Mouse (Mus musculus): ENCODE measurements around the gene Slc3a2. TPM values are rescaled to one million over a fixed set of nuclear protein-coding genes. Genes with fewer than 3 reads are reported as not detected.

Slc3a2 gene
- total RNA-seq, 1 experiment from 2014 or later, result 150 TPM

DNA sequence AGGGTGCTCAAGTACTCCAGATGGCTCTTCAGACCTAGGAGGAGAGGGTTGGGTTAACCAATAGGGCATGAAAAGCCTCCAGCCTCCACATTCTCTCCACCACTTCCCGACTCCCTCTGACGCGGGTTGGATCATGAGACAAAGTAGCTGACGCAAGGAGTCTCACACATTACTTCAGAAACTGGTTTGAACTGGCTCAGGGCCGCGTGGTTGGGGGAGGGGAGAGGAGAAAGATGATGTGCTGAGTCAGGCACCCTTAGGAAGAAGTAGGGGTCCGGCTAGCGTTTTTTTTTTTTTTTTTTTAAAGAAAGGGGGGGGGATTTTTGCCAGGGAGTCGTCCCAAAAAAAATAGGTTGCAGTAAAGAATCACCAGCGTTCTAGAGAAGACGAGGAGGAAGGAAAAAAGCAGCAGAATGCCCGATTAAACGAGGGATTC is 10.3 kb downstream of the Slc3a2 start:
- peak; percentile 70 for ATAC-seq (replicated peaks; ENCODE audit: low read depth, poor library complexity, severe bottlenecking)

DNA sequence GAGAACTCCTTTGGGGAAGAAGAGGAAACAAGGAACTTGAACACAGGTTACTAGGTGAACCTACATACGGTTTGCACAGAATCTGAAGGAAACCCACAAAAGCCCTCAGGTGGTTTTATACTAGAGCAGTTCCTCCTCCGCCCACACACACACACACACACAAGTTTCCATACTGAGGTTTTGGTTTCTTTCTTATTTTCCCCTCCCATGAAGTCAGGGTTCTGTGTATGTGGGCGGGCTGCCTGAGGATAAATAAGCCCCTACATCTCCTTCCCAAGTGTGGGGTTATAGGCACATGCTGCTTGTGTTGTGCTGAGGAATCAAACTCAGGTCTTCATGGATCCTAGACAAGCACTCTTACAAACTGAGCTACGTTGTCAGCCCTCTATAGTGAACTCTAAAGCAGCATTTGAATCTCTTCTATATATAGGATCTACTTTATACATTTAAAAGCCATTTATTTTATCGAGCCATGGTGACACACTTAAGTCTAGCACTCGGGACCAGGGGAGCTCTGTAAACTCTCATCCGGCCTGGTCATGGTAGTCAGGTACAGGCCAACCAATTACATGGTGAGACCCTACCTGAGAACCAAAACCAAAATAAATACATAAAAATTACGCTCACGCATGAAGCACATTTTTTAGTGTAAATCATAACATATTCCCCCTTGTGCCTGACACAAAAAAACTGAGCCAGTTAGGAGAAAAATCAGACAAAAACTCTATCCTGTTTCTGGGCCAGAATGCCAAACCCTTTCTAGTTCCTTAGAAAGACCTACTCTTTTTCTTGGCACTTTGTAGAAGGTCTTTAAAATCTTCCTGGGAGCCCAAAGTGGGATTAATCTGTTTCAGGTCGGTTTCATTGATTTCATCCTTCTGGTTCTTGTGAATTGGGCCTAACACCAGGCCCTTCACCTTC is 11.0 kb downstream of the Slc3a2 start:
- ATAC-seq (replicated peaks; ENCODE audit: low read depth, poor library complexity, severe bottlenecking), result 0 out of 2 replicates have a peak, but pooled peaks have one; percentile 4

DNA sequence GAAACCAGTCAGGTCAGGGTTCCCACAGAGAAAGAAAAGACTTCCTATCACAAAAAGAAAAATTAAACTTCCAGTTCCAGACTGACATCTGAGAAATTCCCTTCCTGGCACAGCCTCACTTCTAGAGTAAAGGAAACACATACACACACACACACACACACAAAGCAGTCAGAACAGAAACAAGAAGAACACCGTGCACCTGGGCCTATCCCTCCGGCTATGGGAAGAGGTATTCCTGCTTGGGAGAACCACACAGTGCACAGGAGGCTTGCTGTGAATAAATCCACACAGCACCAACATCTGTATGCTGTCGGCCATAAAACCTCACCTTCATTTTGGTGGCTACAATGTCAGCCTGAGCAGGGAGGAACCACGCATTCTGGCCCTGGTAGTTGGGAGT is 11.7 kb downstream of the Slc3a2 start:
- ATAC-seq (replicated peaks; ENCODE audit: low read depth, poor library complexity, severe bottlenecking), result no peak

DNA sequence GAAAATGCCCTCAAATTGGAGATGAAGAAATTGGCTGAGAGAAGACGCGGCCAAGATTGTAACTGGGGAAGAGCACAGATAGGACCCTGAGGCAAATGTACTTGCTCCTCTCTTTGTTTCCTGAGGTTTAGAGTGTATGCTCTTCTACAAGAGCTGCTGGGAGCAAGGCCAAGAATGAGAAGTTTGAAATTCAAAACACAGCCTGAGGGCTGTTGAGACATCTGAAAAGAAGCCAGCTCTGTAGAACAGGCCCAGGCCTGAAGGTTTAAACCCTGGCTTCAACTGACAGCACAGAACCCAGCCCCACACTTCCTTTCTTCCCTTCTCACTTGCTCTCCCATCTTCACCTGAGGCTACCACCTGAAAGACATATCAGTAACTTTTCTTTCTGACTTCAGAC is 13.1 kb downstream of the Slc3a2 start:
- no peak for ATAC-seq (replicated peaks; ENCODE audit: low read depth, poor library complexity, severe bottlenecking)

DNA sequence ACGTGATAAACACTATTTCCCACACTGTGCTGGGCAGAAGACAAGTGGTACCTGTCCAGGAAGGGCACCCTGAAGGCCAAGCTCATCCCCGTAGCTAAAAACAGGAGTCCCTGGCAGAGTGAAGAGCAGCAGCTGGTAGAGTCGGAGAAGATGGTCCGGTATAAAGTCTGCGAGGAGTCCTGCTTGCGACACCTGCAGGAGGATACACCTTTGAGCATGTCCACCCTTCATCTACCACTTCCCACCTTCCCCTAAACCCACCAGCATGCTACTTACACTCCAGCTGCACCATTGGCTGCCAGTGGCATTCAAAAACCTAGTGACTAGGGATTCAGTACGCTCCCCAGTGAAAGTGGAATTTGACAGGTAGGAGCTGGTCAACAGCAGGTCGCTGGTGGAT is 14.2 kb downstream of the Slc3a2 start:
- no peak for ATAC-seq (replicated peaks; ENCODE audit: low read depth, poor library complexity, severe bottlenecking)

DNA sequence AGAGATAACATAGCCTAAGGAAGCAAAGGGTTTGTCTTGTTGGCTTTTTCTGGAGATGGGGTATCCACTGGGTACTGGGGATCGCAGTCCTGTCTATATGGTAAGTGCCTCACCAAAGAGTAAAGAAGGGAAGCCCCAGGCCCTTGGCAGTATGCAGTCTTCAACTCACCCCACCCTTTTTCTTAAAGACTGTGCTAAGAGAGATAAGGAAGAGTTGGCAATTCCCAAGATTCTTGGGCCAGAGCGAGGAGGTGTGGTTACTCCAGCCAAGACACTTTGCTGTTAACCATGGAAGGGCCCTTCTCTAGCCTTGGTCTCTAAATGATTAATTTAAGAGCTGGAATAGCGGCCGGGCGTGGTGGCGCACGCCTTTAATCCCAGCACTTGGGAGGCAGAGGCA is 16.2 kb downstream of the Slc3a2 start:
- no peak for ATAC-seq (replicated peaks; ENCODE audit: low read depth, poor library complexity, severe bottlenecking)

DNA sequence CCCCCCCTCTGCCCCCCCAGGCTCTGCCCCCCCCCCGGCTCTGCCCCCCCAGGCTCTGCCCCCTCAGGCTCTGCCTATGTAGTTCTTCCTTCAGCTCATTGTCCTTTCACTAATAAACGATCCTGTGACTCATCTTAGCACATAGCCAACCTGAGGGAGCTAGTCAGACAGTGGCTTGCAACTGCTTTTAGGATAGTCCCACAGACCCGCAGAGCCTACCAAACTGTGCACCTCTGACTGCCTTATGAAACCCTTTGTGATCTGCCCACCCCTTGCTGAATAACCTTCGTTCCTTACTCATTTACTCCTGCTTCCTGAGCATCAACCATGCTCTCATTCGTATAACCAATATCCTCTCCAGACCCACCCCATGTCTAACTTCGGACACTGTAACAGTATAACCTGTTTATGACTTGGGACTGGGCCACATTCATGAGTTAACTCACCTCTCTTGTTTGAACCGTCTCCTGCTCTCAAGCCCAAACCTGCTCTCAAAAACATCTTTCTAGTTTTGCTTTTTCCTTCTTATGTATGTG is 17.0 kb downstream of the Slc3a2 start:
- no peak for ATAC-seq (replicated peaks; ENCODE audit: low read depth, poor library complexity, severe bottlenecking)

DNA sequence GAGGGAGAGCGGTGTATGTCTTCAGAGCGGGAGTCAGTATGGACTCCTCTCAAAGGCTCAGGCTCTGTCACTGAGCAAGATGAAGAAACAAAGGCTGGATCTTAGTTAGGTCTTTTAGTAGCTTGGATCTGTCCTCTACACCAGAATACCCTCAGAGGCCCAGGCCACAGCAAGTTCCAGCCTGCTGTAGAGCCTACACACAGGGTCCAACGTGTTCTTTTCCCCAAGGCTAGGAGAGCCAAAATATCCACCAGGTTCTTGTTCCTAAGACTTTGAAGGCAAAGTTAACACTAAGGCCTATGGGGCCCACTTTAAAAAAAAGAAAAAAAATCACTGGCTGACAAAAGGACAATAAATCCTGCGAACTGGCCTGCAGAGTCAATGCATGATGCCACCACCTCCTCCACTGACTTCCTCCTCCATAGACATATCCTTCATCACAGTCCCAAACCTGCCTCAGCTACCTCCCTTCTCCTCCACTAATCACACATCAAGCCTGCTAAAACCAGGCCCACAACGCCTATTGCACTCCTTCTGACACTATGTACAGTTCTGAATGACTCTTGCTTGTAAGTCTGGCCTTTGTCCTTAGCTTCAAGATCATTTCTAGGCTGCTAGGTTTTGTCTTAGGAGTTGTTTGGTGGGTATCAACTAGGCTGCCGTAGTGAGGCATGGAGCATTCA is 18.0 kb downstream of the Slc3a2 start:
- ATAC-seq (replicated peaks; ENCODE audit: low read depth, poor library complexity, severe bottlenecking), result no peak

DNA sequence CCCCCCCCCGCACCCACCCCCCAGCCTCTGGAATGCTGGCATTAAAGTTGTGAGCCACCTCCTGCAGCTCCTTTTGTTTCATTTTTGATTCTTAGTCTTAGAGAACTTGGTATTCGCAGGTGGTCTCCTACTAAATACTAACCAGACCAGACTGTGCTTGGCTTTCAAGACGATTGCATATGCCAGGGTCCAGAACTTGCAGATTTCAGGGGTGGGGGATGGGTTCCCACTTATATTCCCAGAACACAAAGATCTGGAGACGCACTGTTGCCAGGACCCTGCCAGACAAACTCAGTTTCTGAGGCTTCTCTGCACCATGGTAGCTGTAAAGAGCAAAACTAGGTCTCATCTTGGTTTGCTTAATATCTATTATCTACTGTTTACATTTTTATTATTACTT is 19.6 kb downstream of the Slc3a2 start:
- no peak for ATAC-seq (replicated peaks; ENCODE audit: low read depth, poor library complexity, severe bottlenecking)

DNA sequence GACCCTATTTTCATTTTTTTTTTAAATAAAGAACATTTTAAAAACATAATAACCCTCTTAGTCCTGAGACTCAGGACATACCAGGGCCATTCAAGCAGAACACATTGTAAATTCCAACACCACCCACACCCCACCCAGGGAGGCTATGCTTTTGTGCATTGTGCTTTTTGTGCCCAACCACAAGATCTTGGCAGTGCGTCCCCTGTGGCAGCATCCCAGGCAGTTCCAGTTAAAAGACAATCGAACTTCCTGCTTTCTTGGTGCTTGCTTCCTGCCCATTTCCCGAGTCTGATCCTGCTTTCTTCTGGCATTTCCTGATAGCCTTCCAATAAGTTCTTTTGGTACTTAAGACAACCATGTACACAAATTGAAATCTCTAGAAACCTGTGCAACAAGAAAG is 20.7 kb downstream of the Slc3a2 start:
- no peak for ATAC-seq (replicated peaks; ENCODE audit: low read depth, poor library complexity, severe bottlenecking)

DNA sequence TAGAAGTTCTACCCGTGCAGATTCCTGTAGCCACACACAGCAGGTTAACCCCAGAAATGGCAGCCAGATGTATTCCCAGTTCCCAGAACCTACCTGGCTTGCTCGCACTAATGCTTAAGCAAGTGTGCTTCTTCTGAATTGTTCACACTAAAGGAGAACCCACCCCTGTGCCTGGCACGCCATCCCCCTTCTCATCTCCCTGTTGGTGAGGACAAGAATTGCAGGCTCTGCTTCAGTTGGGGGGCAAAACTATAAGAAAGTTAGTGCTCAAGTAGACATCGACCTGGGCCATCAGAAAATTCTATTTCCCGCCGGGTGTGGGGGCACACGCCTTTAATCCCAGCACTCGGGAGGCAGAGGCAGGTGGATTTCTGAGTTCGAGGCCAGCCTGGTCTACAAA is 23.5 kb downstream of the Slc3a2 start:
- ATAC-seq (replicated peaks; ENCODE audit: low read depth, poor library complexity, severe bottlenecking), result 0 out of 2 replicates have a peak, but pooled peaks have one; percentile 47

DNA sequence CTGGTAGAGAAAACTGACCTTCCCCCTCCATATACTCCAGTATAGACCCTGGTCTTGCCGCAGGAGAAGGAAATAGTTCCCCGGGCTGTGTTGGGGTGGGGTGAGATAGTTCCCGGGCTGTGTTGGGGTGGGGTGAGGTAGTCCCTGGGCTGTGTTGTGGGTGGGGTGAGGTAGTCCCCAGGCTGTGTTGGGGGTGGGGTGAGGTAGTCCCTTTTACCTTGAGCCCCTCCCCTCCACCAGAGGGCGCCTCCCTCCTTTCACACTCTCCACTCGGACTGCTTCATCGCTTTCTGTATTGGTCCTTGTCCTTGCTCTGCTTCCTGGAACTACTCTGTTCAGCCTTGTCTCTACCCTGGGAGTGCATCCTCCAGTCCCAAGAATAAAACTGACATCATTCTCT is 27.8 kb downstream of the Slc3a2 start:
- ATAC-seq (replicated peaks; ENCODE audit: low read depth, poor library complexity, severe bottlenecking), result peak; percentile 84

DNA sequence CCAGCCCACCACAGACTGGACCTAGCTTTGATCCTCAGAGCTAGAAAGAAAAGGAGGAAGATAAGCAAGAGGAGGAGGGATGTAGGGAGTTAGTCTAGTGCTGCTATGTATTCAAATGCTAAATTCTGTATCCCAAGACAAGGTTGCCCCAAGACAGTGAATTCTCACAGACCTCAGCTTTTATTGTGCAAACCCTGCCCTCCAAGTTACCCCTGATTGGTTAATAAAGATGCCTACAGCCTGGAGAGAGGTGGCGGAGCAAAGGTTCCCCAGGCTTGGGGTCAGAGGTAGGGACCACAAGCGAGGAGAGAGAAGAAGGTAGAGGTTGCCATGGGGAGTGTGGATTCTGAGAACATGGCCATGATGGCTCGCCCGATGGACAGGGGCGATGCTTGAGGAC is 30.4 kb downstream of the Slc3a2 start:
- no peak for ATAC-seq (replicated peaks; ENCODE audit: low read depth, poor library complexity, severe bottlenecking)

DNA sequence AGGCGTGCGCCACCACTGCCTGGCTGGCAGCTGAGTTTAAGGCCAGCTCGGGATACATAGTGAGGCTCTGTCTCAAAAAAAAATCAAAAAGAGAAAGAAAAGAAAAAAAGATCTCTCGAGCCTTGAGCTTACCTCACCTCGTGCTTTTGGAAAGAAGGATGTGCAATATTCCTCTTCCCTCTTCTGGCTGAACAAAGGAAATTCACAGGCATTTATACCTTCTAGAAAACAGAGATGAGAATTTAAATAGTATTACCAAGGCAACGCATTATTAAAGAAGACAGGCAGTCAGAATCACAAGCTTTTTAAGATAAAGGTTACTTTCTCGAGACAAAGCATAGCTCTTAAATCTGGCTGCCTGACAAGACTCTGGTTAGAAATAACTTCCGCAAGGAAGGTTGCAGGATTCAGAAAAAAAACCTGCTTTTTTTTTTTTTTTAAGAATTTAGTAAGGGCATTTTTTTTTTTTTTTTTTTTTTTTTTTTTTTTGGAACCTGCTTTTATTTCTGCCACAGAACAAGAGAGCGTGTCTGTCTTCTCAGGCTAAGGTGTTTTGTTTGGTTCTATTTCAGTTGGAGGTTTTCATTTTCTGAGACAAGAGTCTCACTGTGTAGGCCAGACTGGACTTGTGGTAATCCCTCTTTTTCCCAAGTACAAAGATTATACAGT is 31.2 kb downstream of the Slc3a2 start:
- no peak for ATAC-seq (replicated peaks; ENCODE audit: low read depth, poor library complexity, severe bottlenecking)

DNA sequence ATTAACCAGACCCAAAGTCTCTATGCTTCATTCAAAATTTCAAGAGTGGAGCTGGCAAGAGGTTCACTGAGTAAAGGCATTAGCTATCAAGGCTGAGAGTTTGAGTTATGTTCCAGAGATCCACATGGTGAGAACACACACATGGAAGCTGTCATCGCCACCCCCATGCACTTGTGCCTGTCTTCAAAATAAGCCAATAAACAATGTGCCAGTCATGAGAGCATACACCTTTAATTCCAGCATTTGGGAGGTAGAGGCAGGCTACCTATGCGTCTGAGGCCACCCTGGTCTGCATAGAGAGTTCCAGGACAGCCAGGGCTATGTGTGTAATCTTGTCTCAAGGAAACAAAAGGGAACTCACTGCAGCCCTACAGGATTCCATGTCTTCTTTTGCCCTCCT is 39.5 kb downstream of the Slc3a2 start:
- no peak for ATAC-seq (replicated peaks; ENCODE audit: low read depth, poor library complexity, severe bottlenecking)

DNA sequence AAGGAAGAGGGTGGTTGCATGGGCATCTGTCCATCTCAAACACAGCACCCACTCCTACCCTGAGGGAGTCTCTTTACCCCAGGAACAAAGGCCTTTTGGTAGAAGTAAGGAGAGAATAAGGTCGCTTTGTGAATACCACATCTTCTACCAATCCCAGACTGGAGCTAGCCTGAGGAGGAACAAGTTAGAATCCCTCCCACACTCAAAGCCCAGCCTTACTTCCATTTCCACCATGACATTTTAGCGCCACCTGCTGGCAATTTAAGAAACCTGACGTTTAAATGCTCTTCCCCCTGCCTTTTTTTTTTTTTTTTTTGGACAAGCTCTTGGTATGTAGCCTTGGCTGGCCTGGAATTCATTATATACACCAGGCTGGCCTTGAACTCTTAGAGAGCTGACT is 40.2 kb downstream of the Slc3a2 start:
- ATAC-seq (replicated peaks; ENCODE audit: low read depth, poor library complexity, severe bottlenecking), result peak; percentile 98

DNA sequence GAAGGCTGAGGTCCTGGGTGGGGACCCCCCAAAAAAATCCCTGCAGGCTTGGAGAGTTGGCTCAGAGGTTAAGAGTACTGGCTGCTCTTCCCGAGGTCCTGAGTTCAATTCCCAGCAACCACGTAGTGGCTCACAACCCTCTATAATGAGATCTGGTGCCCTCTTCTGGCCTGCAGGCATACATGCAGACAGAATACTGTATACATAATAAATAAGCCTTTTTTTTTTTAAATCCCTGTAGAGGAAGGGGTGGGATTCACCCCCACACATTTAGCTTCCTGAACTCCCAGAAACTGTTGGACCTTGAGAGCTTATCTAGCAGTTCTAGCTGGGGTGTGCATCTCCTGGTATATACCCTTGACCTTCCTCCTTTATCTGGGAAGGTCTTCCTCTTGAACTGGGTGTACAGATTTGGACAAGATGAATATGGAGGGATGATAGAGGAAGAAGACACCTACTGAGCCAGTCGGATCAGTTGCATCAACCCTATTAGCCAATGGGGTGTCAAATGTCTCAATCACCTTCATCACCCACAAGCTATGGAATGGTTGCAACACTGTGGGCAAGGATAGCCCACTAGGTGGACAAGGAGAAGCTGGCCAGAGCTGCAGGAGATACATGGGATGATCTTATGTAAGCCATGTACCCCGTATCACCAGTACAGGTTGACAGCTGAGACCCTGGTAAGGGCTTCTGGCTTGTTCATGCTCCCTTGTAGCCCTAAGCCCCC is 41.4 kb downstream of the Slc3a2 start:
- no peak for ATAC-seq (replicated peaks; ENCODE audit: low read depth, poor library complexity, severe bottlenecking)

DNA sequence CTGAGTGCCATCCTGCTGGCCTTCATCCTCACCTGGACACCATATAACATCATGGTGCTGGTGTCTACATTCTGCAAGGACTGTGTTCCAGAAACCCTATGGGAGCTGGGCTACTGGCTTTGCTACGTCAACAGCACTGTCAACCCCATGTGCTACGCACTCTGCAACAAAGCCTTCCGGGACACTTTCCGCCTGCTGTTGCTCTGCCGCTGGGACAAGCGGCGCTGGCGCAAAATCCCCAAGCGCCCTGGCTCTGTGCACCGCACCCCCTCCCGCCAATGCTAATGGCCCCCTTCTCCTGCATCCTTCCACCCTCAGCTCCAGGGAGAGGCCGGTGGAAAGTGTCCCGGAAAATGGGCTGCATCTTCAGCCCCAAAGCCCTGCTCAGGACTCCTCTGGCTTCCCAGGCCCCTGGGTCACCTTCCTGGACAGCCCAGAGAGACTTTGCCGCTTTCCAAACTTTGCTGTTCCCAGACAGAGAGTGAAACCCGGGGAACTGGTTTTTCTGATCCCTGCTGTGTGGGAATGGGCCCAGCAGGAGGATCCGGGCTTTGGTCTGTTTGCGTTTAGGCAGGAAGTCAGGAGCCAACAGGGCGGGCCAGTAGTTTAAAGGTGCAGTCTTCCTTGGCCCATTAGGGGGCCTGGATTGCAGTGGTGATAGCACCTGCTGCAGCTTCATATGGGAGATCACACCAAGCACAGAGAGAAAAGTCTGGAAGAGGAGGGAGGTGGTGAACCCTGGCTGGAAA is 44.0 kb downstream of the Slc3a2 start:
- ATAC-seq (replicated peaks; ENCODE audit: low read depth, poor library complexity, severe bottlenecking), result no peak

DNA sequence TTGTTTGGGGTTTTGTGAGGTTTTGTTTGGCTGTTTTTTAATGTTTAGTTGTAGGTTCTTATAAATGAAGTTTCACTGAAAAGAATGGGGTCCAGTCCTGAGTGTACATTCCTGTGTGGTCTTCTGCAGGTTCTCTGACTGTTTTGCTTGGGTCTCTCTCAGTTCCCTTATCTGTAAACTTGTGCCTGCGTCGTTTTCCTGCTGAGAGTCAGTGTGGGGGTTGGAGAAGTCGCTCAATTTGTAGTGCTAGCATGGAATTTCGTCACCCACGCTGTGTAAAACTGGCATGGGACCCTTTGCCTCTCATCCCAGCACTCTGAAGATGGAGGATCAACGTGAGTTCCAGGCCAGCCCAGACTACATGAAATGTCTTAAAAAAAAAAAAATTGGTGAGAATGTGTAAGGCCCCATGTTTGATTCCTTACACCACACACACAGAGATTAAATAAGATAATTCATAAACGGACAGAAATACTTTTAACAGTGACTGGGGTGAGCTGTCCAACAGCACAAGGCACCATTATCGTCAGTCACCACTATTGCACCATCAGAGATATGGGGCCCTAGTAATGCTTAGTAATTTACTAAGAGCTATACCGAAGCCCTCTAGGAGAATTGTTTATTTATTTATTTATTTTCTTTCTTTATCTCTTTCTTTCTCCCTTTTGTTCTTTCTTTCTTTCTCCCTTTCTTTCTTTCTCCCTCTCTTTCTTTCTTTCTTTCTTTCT is 49.7 kb downstream of the Slc3a2 start:
- peak; percentile 45; the same call in 1 of the 2 replicates for ATAC-seq (replicated peaks; ENCODE audit: low read depth, poor library complexity, severe bottlenecking)
